ENCODE assay signal across 18 mouse cellular contexts in the genomic region with DNA sequence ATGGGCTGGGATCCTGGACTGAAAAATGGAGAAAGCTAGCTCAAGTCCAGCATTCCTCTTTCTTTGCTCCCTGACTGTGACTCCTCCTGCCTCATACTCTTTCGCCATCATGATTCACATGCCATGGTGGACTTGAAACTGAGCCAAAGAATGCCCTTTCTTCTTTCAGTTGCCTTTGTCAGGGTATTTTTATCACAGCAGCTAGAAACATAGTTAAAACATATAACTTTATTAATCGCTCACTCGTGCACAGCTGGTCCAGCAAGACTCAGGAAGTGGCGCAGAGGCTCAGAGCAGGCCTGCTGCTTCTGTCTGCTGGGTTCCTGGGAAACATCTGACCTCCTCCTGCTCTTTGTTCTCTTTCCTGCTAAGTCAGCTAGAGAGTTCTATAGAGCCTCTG.
A peak's percentile ranks its signal among the peaks of the same experiment; 100 is the strongest.
DNase-seq lines count a peak whose midpoint lies in the region; ATAC-seq and TF ChIP-seq lines count a peak whose summit lies in the region.
"Had no signal": no experiment of that assay in that cellular context is flagged by ENCODE, and none has a peak within 500 bp of the region (broad histone marks: within the 10 kb centered on the region; RNA-seq: fewer than 3 reads in every experiment).

No protein-coding gene starts in this region.

- TF ChIP-seq CTCF in lung, embryonic 14.5 days (IDR thresholded peaks at IDR 0.05; ENCODE audit: low read depth), result no peak
- TF ChIP-seq CTCF in C2C12 (IDR thresholded peaks at IDR 0.05; ENCODE audit: control insufficient read depth, insufficient read depth, insufficient read length), result no peak
- no peak for TF ChIP-seq CTCF in embryonic fibroblast, embryonic 13.5 days (IDR thresholded peaks at IDR 0.05; ENCODE audit: borderline replicate concordance, insufficient read depth, low read length)

- H3K27me3 ChIP-seq in lung, embryonic 14.5 days (ENCODE audit: insufficient read depth, low read length), result no peaks in the 10 kb centered on the region
- H3K27me3 ChIP-seq in C2C12 (ENCODE audit: control insufficient read depth, insufficient read depth, insufficient read length), result no peaks in the 10 kb centered on the region
- H3K27me3 ChIP-seq: embryonic facial prominence, embryonic 12.5 days; forebrain, embryonic 15.5 days; liver, embryonic 12.5 days; stomach, embryonic 15.5 days had no signal

- H3K9me3 ChIP-seq in lung, embryonic 14.5 days (ENCODE audit: low read depth, low read length), result no peaks in the 10 kb centered on the region
- H3K9me3 ChIP-seq: embryonic facial prominence, embryonic 12.5 days; forebrain, embryonic 15.5 days; liver, embryonic 12.5 days; stomach, embryonic 15.5 days had no signal

- H3K79me3 ChIP-seq in C2C12 (ENCODE audit: low read depth), result no peaks in the 10 kb centered on the region

- H3ac ChIP-seq in C2C12 (ENCODE audit: control insufficient read depth, insufficient read length, low read depth), result no peak overlapping the region

- no peaks in the 10 kb centered on the region for H3K79me2 ChIP-seq in C2C12 (ENCODE audit: control insufficient read depth, insufficient read depth)

- H3K36me3 ChIP-seq in lung, embryonic 14.5 days (ENCODE audit: insufficient read depth), result no peaks in the 10 kb centered on the region
- no peaks in the 10 kb centered on the region for H3K36me3 ChIP-seq in C2C12 (ENCODE audit: control insufficient read depth, insufficient read depth)
- H3K36me3 ChIP-seq: embryonic facial prominence, embryonic 12.5 days; forebrain, embryonic 15.5 days; liver, embryonic 12.5 days; stomach, embryonic 15.5 days had no signal

- no peak overlapping the region for H3K27ac ChIP-seq in lung, embryonic 14.5 days (ENCODE audit: low read depth)
- peak overlapping the region; percentile 44 for H3K27ac ChIP-seq in embryonic fibroblast, embryonic 13.5 days (ENCODE audit: insufficient read depth, low read length)
- H3K27ac ChIP-seq: embryonic facial prominence, embryonic 12.5 days; forebrain, embryonic 15.5 days; liver, embryonic 12.5 days; stomach, embryonic 15.5 days had no signal

- H3K4me1 ChIP-seq in lung, embryonic 14.5 days (ENCODE audit: insufficient read depth), result no peaks in the 10 kb centered on the region
- peaks cover 5% of the 10 kb centered on the region; the same call in 1 of the 2 replicates for H3K4me1 ChIP-seq in embryonic fibroblast, embryonic 13.5 days (ENCODE audit: control insufficient read depth, insufficient read depth, low read length)
- H3K4me1 ChIP-seq: embryonic facial prominence, embryonic 12.5 days; forebrain, embryonic 15.5 days; stomach, embryonic 15.5 days had no signal

- WGBS in lung, embryonic 14.5 days, result 45% methylated on average over 4 of the region's 4 CpGs

- DNase-seq in adrenal gland, adult 2 months, result peak; percentile 76
- DNase-seq in adrenal gland, adult 8-10 months, result no peak
- peak; percentile 51 for DNase-seq in lung, embryonic 14.5 days
- no peak for DNase-seq in lung, postnatal 4 days
- DNase-seq in left cerebral cortex, adult 11 months (ENCODE audit: low spot score), result no peak
- DNase-seq: B cell, adult 2 months; cerebellum, adult 9-11 months; gastrocnemius, postnatal 14 days; heart, postnatal 14 days; kidney, adult 18-20 months; right cerebral cortex, postnatal 4 days had no signal

- ATAC-seq in lung, embryonic 14.5 days (ENCODE audit: insufficient read depth), result 0 out of 2 replicates have a peak, but pooled peaks have one; percentile 28
- no peak for ATAC-seq in erythroid progenitor cell, adult 5-6 weeks (replicated peaks; ENCODE audit: low FRiP score, poor library complexity, severe bottlenecking)
- ATAC-seq: forebrain, embryonic 15.5 days; liver, embryonic 12.5 days had no signal

- no peak for TF ChIP-seq POLR2A in embryonic fibroblast, embryonic 13.5 days (IDR thresholded peaks at IDR 0.05; ENCODE audit: low read depth, low read length)

- H3K4me2 ChIP-seq in lung, embryonic 14.5 days, result no peak overlapping the region
- H3K4me2 ChIP-seq: embryonic facial prominence, embryonic 12.5 days; forebrain, embryonic 15.5 days; liver, embryonic 12.5 days; stomach, embryonic 15.5 days had no signal

- H3K9ac ChIP-seq in lung, embryonic 14.5 days, result no peak overlapping the region
- H3K9ac ChIP-seq: embryonic facial prominence, embryonic 12.5 days; forebrain, embryonic 15.5 days; liver, embryonic 12.5 days; stomach, embryonic 15.5 days had no signal

- no peak overlapping the region for H3K4me3 ChIP-seq in lung, embryonic 14.5 days (ENCODE audit: low read depth, low read length)
- no peak overlapping the region for H3K4me3 ChIP-seq in C2C12 (ENCODE audit: insufficient read depth, poor library complexity, severe bottlenecking)
- no peak overlapping the region for H3K4me3 ChIP-seq in embryonic fibroblast, embryonic 13.5 days (ENCODE audit: insufficient read depth, low read length)
- H3K4me3 ChIP-seq: embryonic facial prominence, embryonic 12.5 days; forebrain, embryonic 15.5 days; liver, embryonic 12.5 days; stomach, embryonic 15.5 days had no signal

TF ChIP-seq in C2C12, 6 proteins besides CTCF, POLR2A, EP300 and RAD21:
- TF ChIP-seq MAX (IDR thresholded peaks at IDR 0.05) (no peak), USF1 (IDR thresholded peaks at IDR 0.05; ENCODE audit: low read depth) (no peak), MYOG (IDR thresholded peaks at IDR 0.05; ENCODE audit: control insufficient read depth, extremely low read depth, insufficient read length) (no peak), FOSL1 (IDR thresholded peaks at IDR 0.05; ENCODE audit: insufficient read depth, low read length, poor library complexity, severe bottlenecking) (no peak), CEBPB (IDR thresholded peaks at IDR 0.05; ENCODE audit: low read depth) (peak; percentile 42), MYOD1 (IDR thresholded peaks at IDR 0.05; ENCODE audit: control insufficient read depth, insufficient read length, low read depth) (no peak)

Comparison
In these comparisons a context has a peak if more than half of its experiments do, and no peak if none do; other contexts are left out.
1. DNase-seq: peak in adrenal gland, adult 2 months (single experiment) and lung, embryonic 14.5 days (single experiment); none in adrenal gland, adult 8-10 months (single experiment), lung, postnatal 4 days (0 of 2) and left cerebral cortex, adult 11 months (single experiment).